Mouse (Mus musculus) small intestine, adult 2 months (tissue): ENCODE measurements around the gene Lcn2.

Experiments
- CTCF ChIP-seq: fragments of 200-500 bp; IDR thresholded peaks from 2 replicates; pipeline ENCODE4 v1.5.1; 2012; ENCODE audit warnings: low read depth, mild to moderate bottlenecking, control low read depth, inconsistent platforms, low read length, moderate library complexity, mixed read lengths; ENCODE audit not compliant: insufficient replicate concordance, insufficient read length; ENCODE audit errors: extremely low read depth
- POLR2A ChIP-seq: fragments of 200-500 bp; IDR thresholded peaks from 2 replicates; pipeline ENCODE4 v1.6.1; 2012; ENCODE audit warnings: low read depth, mild to moderate bottlenecking, control low read depth, inconsistent platforms, low read length, moderate library complexity

DNA sequence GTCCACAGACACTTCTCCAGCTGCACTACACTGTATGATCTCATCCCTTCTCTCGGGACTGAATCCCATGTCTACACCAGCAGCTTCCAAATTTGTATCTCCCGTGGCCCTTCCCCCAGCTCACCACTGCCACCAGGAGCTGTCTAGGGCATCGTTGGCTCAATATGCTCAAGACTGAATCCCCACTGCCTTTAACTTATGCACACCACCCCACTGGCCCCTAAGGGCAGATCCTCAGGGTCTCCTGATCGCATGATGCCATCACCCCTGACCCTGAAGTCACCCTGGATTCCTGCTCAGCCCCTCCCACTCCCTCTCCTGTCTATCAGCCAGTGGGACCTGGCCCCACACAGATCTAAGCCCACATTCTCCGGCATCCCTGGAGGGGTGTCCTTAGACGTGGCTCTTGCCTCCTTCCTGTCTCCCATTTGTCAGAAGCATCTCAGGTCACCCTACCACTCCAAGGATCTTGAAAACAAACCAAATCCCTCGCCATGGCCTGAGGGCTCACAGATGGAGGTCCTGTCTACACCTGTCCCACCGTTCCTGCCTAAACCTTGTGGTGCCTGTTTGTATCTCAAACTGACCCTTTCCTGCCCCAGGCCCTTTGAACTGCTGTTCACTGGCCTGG, 38.3 kb downstream of the Lcn2 start:
- TF ChIP-seq CTCF: no peak
- TF ChIP-seq POLR2A: no peak
